Mouse (Mus musculus) urinary bladder, adult 18-20 months (tissue): Measurements from ENCODE around the gene Gm11111.
"Not testable (repeated sequence)": the region's sequence is repeated elsewhere in the genome, so short reads cannot be mapped to it uniquely, and the experiment has no call there.

Experiments used
- DNase-seq, 2 experiments: peaks; one replicate each; pipeline ENCODE4 v3.0.0; 2022; ENCODE audit warnings: low spot score in 2 of 2, mixed read lengths in 2 of 2

Gene Gm11111

DNA sequence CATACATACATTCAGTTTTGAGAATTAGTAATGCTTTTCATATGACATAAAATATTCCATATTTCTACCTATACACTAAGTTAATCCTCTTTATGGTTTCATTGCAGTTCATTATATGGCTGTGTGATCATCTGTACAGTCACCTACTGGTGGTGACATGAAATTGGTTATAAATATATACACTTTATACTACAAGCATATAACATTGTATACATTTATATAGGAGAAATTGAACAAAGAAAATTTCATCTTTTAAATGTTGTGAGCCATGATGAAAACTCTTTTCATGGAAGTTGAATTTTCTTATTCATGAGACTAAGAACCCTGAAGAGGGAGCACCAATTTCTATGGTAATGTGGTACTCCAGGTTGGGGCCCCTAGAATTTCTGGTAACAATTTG is at the start of gene Gm11111:
Gene Gm11111 (plus strand): TSS at position 301 of the 400 bp plus-strand sequence.
- no peak for DNase-seq

DNA sequence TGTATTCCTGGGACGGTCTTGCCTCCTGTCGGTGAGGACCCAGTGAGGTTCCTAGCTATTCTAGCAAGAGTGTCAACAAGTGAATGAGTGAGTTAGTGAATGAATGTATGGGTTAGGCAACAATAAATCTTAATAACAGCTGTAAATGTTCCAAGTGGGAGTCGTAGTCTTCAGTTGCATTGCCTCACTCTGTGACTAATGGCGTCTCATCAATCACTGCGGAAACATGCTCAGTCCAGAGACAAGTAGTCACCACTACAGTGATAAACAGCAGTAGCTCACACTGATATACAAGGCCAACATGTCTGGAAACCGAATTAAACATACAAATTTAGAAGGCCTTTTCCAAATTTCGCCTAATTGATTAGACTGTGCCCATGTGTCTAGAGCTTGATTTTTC is 36.3 kb upstream of the Gm11111 start:
- DNase-seq, result no peak

DNA sequence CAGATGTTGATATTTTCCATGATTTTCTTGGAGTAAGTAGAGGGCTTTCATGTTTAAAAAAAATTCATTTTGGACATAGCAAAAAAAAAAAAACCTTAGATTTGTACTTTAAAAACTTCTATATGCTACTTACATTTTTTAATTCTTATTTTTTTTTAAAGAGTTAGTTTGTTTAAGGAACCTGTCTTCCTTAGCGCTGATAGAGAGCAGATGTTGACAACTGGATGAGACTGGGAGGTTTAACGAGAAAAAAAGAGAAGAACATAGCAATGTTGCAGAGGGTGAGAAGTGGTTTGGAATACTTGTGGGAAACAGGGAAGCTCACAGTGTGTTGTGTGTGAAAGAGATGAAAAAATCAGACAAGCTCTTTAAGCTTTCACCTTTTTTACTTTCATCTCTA is 32.4 kb upstream of the Gm11111 start:
- no peak for DNase-seq

DNA sequence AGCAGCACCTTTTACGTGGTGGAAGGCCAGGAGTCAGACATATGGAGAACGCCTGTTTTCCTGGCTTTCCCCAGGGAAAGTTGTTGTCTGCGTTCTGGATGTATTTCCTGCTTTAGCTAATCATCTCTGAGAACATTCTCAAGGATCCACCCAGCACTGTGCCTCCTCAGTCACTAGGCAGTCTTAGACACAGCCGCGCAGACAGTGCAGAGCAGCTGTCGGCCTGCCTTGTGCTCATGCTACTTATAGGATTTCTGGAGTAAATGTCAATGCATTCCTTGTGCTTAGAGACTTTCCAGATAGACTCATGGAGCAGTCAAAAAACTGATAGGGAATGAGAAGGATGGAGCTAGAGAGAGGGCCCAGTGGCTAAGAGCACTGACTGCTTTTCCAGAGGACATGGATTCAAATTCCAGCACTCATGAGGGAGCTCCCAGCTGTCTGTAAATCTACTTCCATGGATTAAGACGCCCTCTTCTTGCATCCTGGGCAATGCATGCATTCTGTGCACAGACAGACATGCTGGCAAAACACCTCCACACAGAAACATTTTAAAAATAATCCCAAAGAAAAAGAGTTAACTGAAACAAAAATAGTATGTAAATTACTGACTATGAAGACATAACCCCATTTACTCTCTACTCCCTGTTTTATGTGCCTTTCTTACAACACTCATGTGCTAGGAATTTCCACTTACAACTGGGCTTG is 30.1 kb upstream of the Gm11111 start:
- DNase-seq, result no peak

DNA sequence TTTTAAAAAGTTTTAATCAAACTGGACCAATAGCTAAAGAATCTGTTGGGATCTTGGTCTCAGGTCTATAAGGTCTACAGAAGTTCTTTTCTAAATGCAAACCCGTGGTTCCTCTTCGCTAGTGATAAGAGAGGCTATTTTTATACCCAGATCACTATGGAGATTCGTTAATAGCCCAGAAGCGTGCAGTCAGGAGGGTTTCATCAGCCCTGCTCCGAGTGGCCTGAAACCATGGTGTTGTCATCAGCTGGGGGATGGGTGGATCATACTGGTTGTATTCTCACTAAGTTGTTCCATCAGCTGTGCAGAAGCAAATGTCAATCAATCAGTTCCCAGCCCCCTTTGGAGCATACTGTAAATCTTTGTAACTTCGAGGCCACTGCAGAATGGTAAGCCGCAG is 29.4 kb upstream of the Gm11111 start:
- no peak for DNase-seq

DNA sequence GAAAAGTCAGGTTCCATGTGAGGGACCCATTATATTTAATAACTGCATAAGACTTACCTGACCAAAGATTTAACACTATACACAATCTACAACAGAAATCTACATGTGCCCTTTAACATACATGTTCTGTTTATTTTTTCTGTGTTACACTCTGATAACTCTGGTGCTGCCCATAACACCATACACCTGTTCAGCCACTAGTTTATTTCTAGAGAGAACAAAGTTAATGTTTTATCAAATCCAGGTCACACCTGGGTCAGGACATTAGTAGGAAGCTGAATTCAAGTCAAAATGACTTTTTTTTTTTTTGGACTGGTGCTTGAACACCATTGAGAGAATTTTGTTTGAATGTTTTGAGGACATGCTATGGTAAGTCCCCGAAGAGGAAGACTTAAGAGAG is 28.7 kb upstream of the Gm11111 start:
- DNase-seq, result no peak

DNA sequence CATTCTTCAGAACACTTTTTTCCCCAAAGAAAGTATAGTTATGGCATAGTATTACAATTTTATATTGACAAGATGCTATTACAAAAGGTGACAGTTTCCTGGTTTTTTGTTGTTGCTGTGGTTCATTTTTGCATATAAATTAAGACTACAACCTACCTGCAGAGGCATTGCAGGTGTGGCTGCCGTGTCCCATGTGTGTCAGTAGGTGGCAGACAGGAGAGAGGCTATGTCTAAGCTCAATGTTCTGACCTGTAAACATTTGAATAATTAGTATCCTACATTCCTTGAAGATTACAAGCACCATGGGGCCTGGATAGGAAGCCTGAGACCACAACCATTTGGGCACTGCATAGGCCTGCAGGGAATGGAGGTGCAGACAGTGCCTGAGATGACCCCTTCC is 11.2 kb upstream of the Gm11111 start:
- no peak for DNase-seq

DNA sequence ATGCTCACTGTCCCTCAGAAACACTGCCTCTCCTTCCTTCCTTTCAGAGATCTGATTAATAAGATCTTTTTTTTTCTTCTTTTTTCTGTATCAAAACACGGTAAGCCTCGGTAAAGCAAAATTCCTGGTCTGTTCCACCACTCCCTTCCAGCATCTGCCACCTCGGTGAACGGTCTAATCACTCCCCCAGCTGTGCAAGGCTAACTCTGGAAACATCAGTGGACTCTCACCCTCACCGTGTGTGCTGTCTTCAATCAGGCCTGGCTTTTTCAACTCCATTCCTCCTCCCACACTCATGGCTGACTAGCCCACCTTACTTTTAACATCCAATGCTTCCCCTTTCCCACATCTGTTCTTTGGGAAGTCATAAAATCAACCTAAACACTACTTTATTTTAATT is 2.2 kb upstream of the Gm11111 start:
- no peak for DNase-seq

DNA sequence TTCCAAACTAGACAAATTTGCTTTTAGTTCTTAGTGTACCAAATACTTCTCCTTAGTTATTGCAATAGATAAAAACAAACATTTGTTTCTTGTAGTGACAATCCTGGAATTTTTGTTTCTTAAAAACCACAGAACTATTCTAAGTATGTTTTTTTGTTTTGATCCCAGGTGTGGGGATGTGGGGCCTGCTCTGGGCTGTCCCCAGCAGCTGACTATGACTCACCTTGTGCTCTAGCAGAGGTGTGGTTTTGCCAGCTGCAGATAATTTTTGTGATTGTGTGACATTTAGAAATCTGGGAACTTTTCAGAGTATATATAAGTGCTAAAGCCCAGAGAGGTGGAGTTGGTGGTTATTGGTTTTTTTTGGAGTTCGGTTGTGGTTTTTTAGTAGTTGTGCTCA is 1.6 kb upstream of the Gm11111 start:
- no peak for DNase-seq

DNA sequence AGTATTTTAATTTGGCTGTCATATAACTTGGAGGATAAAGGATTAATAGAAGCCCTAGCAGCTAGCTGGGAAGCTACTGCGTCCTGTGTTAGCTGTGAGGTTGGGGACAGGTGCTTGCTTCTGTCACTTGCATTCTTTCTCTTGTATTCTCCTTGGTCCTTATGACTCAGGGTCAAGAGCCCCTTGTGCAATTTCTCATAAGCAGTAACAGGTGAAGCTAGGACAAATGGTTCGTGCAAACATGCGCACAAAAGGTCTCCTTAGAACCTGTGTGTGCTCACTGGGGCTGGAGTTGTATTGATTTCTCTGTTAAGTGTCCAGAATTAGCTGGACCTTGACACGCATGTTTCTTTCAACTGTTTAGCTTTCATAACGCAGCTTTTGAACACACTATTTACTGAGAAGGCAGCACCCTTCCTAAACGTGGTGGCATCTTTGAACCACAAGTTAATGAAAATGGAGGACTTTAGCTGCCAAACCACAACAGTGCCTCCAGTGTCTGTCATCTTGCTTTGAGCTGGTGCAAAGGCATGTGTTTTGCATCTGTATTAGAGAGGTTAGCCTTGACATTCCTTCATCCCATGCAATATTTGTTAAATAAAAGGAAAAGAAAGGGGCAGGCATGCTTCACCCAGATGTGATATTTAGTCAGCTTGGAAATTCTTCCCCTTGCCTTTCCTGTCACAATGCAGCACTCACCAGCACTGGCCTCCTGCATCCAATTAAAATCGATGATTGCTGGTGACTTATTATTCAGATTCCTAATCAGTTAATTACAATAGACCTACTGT is 511 bp downstream of the Gm11111 start:
- no peak for DNase-seq

DNA sequence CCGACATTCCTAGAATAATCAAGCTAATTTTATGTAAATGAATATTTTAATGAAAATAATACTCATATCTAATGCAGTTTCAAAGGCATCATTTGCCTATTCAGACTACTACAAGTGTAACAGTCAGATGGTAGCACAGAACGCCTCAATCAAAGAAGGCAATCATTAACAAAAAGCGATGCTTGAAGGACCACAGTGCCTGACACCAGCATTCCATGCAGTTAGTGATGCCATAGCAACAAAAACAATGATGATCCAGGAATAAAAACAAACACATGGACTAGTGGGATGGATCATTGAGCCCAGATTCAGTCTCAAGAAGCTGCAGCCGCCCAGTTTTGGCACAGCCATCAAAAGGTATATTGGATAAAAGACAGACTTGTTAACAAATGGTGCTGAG is 8.8 kb downstream of the Gm11111 start:
- no peak for DNase-seq

DNA sequence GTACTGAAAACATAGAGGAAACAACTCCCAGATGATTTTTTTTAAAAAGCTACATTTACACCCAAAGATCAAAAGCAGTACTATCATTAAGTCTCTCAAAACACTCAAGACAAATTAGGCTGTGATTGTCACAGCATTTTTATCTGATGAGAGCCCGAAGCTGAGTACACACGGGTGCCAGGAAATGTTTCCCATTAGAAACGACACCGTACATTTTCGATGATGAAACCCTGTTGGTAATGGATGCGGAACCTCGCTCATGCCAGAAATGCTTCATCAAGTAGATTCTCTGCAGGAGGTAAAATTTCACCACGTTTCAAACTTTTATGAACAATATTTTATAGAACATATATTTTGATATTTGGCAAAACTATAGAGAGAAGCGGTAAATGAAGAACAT is 10.3 kb downstream of the Gm11111 start:
- no peak for DNase-seq

DNA sequence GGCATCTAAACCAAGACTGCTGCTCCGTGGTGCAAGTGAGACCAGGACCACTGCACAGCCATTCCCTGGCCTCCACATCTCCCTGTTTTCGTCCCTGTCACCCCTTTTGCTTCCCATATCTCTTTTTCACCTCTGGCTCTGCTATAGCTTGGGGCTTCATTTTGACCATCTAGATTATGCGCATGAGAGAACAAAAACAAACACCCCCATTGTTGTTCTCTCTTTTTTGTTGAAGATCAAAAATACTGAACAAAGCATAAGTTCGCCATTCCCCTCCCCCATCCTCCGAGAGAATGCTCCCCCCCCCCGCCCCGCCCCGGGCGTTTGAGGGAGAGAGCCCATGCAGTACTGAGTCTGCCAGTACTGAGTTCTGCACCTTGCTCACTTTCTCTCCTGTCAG is 11.3 kb downstream of the Gm11111 start:
- DNase-seq, result no peak

DNA sequence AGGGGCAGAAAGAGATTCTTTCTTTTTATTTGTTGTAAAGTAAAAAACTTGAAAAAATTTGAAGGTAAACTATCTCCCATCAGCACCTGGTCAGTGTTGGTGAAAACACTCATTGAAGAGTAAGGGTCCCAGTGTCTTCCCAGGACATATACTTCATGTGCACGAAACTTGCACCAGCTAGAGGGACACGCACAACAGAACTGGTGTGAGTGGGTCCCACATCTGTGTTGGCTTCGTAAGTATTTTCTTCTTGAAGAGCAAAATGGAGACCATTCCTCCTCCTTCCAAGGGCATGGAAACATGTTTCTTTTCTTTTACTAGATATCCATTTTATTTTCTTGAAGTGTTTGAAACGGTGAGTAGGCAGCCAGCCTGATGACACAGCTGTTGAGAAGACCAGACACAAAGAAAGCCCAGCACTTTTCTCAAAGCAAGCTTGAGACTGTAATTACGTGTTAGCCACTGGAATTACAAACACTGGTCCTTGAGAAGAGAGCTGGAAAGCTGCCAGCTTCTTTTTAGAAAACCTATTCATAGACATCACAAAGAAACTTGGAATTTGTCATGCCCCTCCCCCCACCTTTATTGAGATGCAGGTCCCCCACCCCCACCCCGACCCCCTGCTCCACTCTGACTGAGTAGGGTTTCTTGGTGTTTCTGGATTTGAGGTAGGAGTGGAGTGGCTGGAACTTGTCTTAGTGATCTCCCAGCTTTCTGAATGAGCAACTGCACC is 14.1 kb downstream of the Gm11111 start:
- no peak for DNase-seq

DNA sequence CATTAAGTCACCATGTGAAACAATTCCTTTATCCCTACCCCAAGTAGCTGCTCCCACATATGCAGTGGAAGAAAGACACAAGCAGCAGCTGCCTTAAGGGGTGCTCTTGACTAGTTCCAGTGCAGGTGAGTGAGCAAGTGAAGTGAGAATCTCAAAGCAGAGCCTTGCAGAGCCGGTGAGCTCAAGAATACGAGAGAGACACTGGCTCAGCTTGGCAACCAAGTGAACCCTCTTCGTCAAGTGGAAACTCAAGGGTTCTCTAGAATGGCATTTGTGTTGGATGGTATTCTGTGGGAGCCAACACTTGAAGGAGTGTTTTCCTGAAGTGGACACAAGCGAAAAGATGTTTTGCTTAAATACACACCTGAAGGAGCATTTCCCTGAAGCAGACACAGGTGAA is 16.0 kb downstream of the Gm11111 start:
- no peak for DNase-seq

DNA sequence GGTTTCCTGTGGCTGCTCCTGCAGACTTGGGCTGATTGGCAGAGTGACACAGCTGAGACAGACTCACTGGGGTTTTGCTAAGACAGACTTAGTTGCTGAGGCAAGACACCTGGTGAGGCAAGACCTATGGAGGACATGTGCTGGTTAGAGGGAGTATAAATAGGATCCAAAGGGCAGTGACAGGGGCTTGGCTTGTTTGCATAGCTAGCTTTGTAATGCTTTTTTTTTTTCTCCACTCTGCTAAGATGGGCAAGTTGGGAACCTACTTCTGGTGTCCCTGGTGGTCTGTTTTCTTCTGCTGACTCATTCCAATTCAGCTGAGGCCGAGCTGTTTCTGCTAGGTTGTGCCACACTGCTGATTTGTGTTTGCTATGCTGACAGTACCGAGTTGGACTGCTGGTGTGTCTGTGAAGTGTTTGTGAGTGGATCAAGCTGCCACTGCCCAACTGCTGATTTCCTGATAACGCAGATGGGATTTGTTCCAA is 16.6 kb downstream of the Gm11111 start:
- DNase-seq, result no peak

DNA sequence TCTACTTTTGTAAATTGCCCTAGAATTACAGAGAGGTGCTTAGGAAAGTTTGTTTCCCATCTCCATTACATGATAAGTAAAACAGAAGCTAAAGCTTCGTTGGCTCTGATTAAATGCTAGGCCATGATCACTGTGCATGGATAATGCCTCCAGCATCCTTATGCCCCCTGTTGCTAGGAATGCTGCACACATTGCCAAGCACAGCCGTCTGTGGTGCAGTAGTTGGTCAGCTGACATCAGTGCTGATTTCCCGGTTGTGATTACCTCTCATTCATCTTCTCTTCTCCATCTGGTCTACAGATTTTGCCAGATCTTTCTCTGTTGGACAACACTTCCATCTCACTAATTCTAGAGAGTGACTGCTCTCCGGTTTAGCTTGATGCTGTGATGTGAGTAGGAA is 19.9 kb downstream of the Gm11111 start:
- DNase-seq, result no peak

DNA sequence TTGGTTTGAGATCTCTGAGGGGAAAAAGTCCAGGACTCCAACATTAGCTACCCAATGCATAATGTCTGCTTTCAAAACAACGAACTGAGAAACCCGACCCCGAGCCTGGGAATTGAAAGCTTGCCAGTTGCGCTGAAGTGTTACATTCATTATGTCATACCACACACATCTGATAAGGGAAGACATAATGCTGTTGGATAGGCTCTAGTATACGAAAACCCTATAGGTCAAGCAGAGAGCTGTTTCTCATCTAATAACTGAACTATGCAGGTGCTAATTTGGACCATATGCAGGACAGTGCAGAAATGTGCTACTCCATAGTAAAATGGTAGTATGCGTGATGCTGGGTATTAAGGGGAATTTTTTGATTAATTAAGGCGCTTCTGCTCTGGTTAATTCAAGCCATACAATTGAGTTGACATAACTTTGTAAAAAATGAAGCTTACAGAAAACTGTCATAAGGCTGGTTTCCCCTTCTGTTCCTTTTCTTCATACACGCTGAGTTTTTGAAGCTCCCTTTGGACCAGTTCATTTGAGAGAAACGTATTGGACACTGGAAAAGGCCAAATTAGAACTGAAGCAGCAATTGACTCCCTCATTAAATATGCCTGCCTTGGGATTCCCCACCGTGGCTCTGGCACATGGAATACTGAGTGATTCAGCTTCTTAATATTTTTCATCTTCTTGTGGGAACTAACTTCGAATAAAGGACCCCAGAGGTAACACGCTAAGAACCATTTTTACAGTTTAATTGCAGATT is 22.4 kb downstream of the Gm11111 start:
- no peak for DNase-seq

DNA sequence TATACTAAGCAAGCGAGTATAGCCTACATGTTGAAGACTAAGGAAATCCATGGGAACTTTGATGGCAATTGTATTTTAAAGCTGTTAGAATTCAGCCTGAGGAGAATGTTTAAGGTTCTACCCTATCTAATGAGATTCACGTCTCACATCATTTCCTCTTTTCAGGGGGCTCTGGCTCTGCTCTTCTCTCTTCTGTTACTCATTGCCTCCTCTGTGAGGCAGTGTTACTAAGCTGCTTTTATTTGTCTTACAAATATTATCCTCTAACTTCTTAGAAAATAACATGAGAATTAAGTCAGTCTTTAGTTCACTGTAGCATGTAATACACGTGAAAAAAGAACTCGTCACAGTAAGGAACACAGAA is 23.0 kb downstream of the Gm11111 start:
- no peak for DNase-seq

DNA sequence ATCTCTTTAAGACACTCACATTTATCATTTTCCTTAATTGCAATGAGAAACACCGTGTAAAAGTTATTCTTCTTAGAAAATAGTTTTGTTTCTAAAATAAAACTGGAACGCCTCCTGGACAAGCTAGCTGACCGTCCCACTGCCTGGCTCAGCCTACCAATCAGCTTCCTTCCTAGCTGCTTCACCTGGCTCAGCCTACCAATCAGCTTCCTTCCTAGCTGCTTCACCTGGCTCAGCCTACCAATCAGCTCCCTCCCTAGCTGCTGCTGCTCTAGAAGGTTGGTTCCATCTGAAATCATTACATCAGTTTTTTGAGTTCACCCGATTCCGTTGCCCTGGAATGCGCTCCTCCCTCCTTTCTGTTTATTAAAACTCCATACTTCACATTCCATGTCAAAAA is 24.0 kb downstream of the Gm11111 start:
- DNase-seq, result not testable (repeated sequence)

DNA sequence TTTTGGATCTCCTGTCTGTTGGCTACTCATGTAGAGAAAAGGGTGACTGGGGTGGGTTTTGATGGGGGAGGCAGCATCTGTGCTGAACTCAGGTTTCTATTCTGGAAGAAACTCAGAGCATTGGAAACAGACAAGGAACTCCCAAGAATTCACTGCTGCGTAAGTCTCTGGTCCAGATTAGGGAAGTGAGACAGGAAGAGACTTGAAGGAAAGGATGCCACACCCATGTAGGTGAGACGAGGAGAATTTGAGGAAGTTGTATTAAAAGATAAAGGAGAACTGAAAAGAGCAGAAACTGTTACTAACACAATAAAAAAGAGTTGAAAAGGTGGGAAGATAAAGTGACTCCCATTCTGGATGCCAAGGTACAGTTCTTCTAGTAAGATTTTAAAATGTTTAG is 25.9 kb downstream of the Gm11111 start:
- no peak for DNase-seq

DNA sequence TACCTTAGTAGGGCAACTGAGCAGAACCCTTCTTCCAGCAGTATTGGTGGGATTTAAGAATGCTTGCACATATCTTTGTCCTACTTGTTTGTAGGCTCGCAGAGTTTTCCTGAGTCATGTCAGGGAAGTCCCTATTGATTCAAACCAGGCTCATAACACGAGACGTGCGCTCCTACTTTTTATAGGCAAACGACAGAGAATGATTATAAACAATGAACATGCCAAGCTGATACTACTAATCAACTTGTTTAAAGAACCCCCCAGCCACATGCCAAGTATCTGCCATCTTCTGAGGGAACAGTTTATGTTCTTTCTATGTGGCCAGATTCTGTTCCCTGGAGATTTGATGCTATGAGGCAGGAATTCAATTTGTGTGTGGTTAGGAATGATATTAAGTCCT is 28.3 kb downstream of the Gm11111 start:
- no peak for DNase-seq
